Mouse (Mus musculus) ES-Bruce4 (cell line): ENCODE results near the gene Morf4l1. TPM values are rescaled to one million over a fixed set of nuclear protein-coding genes. Genes with fewer than 3 reads are reported as not detected.

Experiments used
- H3K27ac ChIP-seq: 2 replicates; pipeline ENCODE4 v1.5.1; 2012; ENCODE audit warnings: low read length, inconsistent platforms; ENCODE audit not compliant: insufficient read depth
- H3K27me3 ChIP-seq: 2 replicates; pipeline ENCODE4 v1.6.1; 2012; ENCODE audit warnings: mild to moderate bottlenecking, low read length, inconsistent platforms; ENCODE audit not compliant: control insufficient read depth, poor library complexity, insufficient read depth, severe bottlenecking
- H3K36me3 ChIP-seq: 2 replicates; pipeline ENCODE4 v1.6.1; 2012; ENCODE audit warnings: inconsistent platforms, mild to moderate bottlenecking, low read length, moderate library complexity; ENCODE audit not compliant: control insufficient read depth, poor library complexity, insufficient read depth, severe bottlenecking
- H3K4me1 ChIP-seq: one replicate; pipeline ENCODE4 v1.8.1; 2011; ENCODE audit warnings: low read length; ENCODE audit not compliant: control insufficient read depth, insufficient read depth
- H3K4me3 ChIP-seq: 2 replicates; pipeline ENCODE4 v1.5.1; 2011; ENCODE audit warnings: low read depth, mild to moderate bottlenecking, low read length
- H3K9ac ChIP-seq: 2 replicates; pipeline ENCODE4 v1.6.1; 2012; ENCODE audit warnings: low read depth, mild to moderate bottlenecking, inconsistent platforms; ENCODE audit not compliant: poor library complexity, severe bottlenecking
- H3K9me3 ChIP-seq: replicated peaks from 2 replicates; pipeline ENCODE4 v1.6.1; 2012; ENCODE audit warnings: mild to moderate bottlenecking, low read length, inconsistent platforms; ENCODE audit not compliant: control insufficient read depth, poor library complexity, insufficient read depth, severe bottlenecking
- CTCF ChIP-seq: IDR thresholded peaks from one replicate; pipeline ENCODE4 v1.8.1; 2011; ENCODE audit warnings: low read depth, low read length
- EP300 ChIP-seq: IDR thresholded peaks from 2 replicates; pipeline ENCODE4 v1.6.1; 2011; ENCODE audit warnings: low read depth, low read length; ENCODE audit not compliant: insufficient read depth
- POLR2A ChIP-seq: IDR thresholded peaks from one replicate; pipeline ENCODE4 v1.8.1; 2011; ENCODE audit warnings: low read length; ENCODE audit not compliant: insufficient read depth
- polyA plus RNA-seq: library from polyadenylated mRNA; stranded (reverse); fragments of >200 nt; gene quantifications from 2 replicates; pipeline ENCODE4 v1.2.4, GENCODE M21; 2011; ENCODE audit warnings: low read depth; ENCODE audit not compliant: missing spikeins, insufficient read depth, insufficient read length

The Morf4l1 gene
- polyA plus RNA-seq, 1 experiment, result 647 TPM

DNA sequence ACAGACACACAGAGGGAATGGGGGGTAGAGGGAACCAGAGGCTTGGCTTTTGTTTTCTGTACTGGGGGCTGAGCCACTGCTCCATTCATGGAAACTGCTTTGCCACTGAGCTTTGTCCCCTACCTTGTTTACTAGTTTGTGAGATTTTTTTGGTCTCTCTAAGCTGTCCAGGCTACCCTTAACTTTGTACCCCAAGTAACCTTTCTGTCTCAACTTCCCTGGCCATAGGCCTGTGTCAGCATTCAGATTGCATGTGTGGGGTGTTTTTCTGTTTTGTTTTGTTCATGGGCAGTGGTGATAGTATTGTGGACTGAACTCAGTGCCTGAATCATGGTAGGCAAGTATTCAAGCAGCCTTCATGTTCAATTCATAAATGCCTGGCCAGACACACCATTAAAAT, 6.3 kb downstream of the Morf4l1 start:
- Histone ChIP-seq H3K9ac (no peak overlapping the region), H3K4me3 (no peak overlapping the region), H3K27me3 (no peaks in the 10 kb centered on the region), H3K27ac (no peak overlapping the region), H3K4me1 (peaks cover 3% of the 10 kb centered on the region), H3K36me3 (peaks cover 49% of the 10 kb centered on the region), H3K9me3 (no peaks in the 10 kb centered on the region)
- TF ChIP-seq POLR2A (no peak), CTCF (no peak), EP300 (no peak)

DNA sequence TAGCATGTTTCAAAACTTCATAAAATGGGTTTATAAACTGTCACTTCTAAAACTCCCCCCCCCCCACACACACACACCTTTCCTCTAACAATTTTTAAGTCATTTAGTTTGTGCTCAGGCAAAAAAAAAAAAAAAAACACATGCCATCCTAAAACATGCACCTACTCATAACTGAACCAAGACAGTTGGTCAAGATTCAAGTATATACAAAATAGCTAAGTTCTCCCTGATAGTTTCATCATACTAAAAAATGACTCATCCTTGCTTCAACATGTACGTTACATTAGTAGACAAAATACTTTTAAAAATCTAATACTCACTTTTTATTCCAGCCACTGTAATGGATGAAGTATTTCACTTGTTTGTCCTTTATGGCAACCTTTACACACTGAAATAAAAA, 7.7 kb downstream of the Morf4l1 start:
- peaks cover 3% of the 10 kb centered on the region for H3K4me1 ChIP-seq

DNA sequence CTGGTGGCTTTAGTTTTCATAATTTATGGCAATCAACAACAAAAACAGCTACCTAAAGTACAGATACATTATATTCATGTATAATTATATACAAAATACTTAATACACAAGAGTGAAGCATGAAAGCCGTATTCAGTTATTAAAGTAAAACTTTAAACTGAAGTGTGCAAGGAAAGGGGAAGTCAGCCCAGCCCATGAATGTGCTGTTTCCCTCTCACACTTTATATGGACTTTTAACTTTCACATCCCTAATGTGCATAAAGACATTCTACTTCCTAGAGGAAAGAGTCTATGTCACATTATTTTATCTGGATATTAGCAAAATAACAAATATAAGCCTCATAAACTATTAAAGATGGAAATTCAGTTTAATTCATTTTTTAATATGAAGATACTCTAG, 9.1 kb downstream of the Morf4l1 start:
- Histone ChIP-seq H3K9me3 (no peaks in the 10 kb centered on the region), H3K36me3 (peaks cover 72% of the 10 kb centered on the region), H3K4me1 (peaks cover 3% of the 10 kb centered on the region), H3K27me3 (no peaks in the 10 kb centered on the region), H3K27ac (no peak overlapping the region), H3K4me3 (no peak overlapping the region), H3K9ac (no peak overlapping the region)
- TF ChIP-seq CTCF (no peak), POLR2A (no peak), EP300 (no peak)

More for the DNA sequence above, 7.7 kb downstream of the Morf4l1 start:
- Histone ChIP-seq H3K27me3 (no peaks in the 10 kb centered on the region), H3K36me3 (peaks cover 60% of the 10 kb centered on the region), H3K4me3 (no peak overlapping the region), H3K9ac (no peak overlapping the region), H3K9me3 (no peaks in the 10 kb centered on the region), H3K27ac (no peak overlapping the region)
- TF ChIP-seq POLR2A, result no peak
- no peak for TF ChIP-seq CTCF
- TF ChIP-seq EP300, result no peak

DNA sequence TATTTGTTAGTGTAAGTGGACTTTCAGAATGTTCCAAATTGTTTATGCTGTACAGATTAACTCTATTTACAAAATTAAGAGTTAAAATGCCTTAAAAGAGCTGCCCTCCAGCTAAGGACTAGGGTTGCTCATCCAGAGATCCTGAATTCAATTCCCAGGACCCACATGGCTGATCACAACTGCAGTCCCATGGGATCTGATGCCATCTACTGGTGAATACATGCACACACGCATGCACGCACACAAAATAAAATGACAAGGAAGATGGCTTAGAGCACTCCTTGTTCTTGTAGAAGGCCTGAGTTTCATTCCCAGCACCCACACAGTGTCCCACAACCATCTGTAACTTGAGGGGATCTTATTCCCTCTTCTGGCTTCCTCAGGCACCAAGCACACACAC, 13.8 kb downstream of the Morf4l1 start:
- H3K4me1 ChIP-seq, result no peaks in the 10 kb centered on the region
- H3K27me3 ChIP-seq, result no peaks in the 10 kb centered on the region
- H3K36me3 ChIP-seq, result peaks cover 87% of the 10 kb centered on the region
- no peak for TF ChIP-seq POLR2A
- no peak for TF ChIP-seq EP300
- TF ChIP-seq CTCF, result peak; percentile 46
- H3K27ac ChIP-seq, result no peak overlapping the region
- H3K9me3 ChIP-seq, result no peaks in the 10 kb centered on the region
- no peak overlapping the region for H3K4me3 ChIP-seq
- H3K9ac ChIP-seq, result no peak overlapping the region

DNA sequence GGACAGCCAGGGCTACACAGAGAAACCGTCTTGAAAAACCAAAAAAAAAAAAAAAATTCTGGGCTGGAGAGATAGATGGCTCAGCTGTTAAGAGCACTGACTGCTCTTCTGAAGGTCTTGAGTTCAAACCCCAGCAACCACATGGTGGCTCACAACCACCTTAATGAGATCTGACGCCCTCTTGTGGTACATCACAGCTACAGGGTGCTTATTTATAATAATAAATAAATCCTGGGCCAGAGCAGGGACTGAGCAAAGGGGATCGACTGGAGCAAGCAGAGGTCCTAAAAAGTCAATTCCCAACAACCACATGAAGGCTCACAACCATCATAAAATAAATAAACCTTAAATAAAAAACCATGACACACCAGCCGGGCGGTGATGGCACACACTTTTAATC, 15.6 kb downstream of the Morf4l1 start:
- peaks cover 89% of the 10 kb centered on the region for H3K36me3 ChIP-seq
- no peak overlapping the region for H3K9ac ChIP-seq
- TF ChIP-seq CTCF (no peak), POLR2A (no peak), EP300 (no peak)
- no peak overlapping the region for H3K27ac ChIP-seq
- H3K4me1 ChIP-seq, result no peaks in the 10 kb centered on the region
- no peaks in the 10 kb centered on the region for H3K9me3 ChIP-seq
- H3K27me3 ChIP-seq, result no peaks in the 10 kb centered on the region
- no peak overlapping the region for H3K4me3 ChIP-seq

DNA sequence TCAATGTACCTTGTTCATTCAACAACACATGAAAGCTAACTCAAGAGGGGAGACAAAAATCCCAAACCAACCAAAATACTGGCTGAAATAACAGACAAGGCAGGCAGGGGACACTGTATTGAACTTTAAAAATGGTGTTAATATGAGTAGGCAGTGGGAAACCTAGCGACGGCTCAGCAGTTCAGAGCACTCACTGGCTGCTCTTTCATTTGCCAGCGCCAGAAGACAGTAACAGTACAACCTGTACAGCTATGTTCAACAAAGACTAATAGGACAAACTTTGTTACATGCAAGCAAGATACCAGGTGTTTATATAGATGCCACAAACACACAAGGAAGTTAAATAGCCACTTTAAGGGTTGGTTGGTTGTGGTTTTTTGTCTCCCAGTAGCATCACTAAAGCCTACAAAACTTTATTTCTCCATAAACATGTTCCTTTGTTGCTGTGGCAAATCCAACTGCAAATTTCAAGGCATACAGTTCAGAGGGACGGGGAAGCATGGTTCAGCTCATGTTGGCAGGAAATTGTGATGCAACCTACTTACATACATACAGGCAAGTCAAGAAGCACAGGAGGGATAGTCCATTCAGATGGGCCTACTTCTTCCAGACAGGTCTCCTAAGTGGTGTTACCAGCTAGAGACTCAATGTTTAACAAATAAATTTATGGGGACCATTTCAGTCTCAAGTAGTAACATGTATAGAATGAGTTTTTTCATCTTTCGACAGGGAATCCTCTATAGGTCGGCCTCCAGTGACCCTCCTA, 25.1 kb downstream of the Morf4l1 start:
- Histone ChIP-seq H3K9me3 (no peaks in the 10 kb centered on the region), H3K36me3 (peaks cover 48% of the 10 kb centered on the region), H3K9ac (no peak overlapping the region), H3K4me1 (no peaks in the 10 kb centered on the region), H3K4me3 (no peak overlapping the region), H3K27me3 (no peaks in the 10 kb centered on the region), H3K27ac (no peak overlapping the region)
- no peak for TF ChIP-seq EP300
- no peak for TF ChIP-seq POLR2A
- TF ChIP-seq CTCF, result no peak
